Mouse (Mus musculus): ENCODE measurements around the gene Ppp1r3g. TPM values are rescaled to one million over a fixed set of nuclear protein-coding genes. Genes with fewer than 3 reads are reported as not detected.
A peak's percentile ranks its signal among the peaks of the same experiment; 100 is the strongest.

Gene Ppp1r3g
- 0.88 and 0.94 TPM in 2 replicates for polyA plus RNA-seq (2015; fragmentation: Nextera tagmentation; extraction: Ambion mirVana)

DNA sequence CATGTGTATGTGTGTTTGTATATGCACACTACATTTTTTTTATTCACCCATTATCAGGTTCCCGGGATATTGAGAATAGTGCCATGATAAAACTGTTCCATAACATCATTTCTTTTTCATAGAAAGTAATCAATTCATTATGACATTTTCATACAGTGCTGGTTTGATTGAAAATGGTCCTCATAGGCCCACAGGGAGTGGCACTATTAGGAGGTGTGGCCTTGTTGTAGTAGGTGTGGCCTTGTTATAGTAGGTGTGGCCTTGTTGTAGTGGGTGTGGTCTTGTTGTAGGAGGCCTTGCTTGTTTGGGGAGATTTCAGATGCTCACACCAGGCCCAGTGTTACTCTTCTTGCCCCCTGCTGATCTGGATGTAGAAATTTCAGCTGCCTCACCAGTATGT, at the start of gene Ppp1r3g:
Gene Ppp1r3g, plus strand, starts transcription at position 301 of the 400 bp plus-strand sequence.
- Histone ChIP-seq H3K9ac (ENCODE audit: low read length) (no peak within 1 kb of the TSS), H3K4me1 (replicated peaks; ENCODE audit: control insufficient read depth, insufficient read depth, low read length) (no peaks in the 10 kb centered on the region), H3K27ac (ENCODE audit: low read length) (no peak within 1 kb of the TSS), H3K4me3 (ENCODE audit: low read length) (no peak within 1 kb of the TSS), H3K36me3 (ENCODE audit: control insufficient read depth, insufficient read depth, low read length) (no peaks in the 10 kb centered on the region), H3K9me3 (ENCODE audit: control insufficient read depth, low read length) (peaks cover 4% of the 10 kb centered on the region; the same call in 1 of the 2 replicates), H3K4me2 (ENCODE audit: low read depth, low read length) (no peak within 1 kb of the TSS), H3K27me3 (ENCODE audit: control insufficient read depth, insufficient read depth, low read depth, low read length) (no peaks in the 10 kb centered on the region)
- WGBS: 73% methylated on average over 1 of the region's 1 CpGs
- no peak for ATAC-seq (ENCODE audit: low read depth)

DNA sequence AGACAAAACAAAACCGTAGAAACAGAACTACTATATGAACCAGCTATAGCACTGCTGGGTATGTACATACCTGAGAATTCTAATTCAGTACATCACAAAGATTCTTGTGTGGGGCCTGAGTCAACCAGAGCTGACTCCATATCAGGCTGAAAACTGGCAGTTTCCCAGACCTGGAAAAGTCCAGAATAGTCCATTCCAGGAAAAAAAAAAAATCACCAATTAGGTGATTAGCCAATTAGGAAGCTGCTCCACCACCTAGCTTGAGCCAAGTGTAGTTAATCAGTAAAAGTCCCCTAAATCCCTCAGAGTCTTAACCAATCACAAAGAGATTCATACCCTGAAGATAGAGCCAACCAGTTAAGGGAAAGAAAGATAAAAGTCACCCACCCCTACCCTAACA, 47.2 kb upstream of the Ppp1r3g start:
- WGBS: 79% methylated on average over 1 of the region's 1 CpGs
- no peak overlapping the region for H3K4me2 ChIP-seq (ENCODE audit: low read depth, low read length)
- H3K27me3 ChIP-seq (ENCODE audit: control insufficient read depth, insufficient read depth, low read depth, low read length): no peaks in the 10 kb centered on the region
- H3K9me3 ChIP-seq (ENCODE audit: control insufficient read depth, low read length): no peaks in the 10 kb centered on the region
- ATAC-seq (ENCODE audit: low read depth): no peak
- no peaks in the 10 kb centered on the region for H3K4me1 ChIP-seq (replicated peaks; ENCODE audit: control insufficient read depth, insufficient read depth, low read length)
- no peak overlapping the region for H3K9ac ChIP-seq (ENCODE audit: low read length)
- H3K4me3 ChIP-seq (ENCODE audit: low read length): no peak overlapping the region
- H3K36me3 ChIP-seq (ENCODE audit: control insufficient read depth, insufficient read depth, low read length): no peaks in the 10 kb centered on the region
- H3K27ac ChIP-seq (ENCODE audit: low read length): no peak overlapping the region

DNA sequence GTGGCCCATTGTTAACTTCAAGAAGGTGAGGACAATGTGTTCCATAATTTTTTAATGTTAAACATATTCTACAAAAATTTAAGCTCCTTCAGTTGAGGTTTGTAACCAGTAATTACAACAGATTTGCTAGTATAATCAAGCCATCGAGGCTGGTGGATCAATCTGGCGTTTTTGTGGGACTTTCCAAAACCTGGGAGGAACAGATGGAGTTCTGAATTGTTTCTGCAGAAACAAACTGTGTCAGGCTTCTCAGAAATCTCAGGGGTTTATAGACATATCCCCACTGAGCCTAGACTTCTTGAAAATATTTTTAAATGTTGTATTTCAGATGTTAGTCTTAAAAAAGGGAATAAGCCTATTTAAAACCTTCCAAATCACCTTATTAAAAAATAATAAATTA, 20.6 kb upstream of the Ppp1r3g start:
- H3K4me2 ChIP-seq (ENCODE audit: low read depth, low read length): no peak overlapping the region
- H3K9ac ChIP-seq (ENCODE audit: low read length): no peak overlapping the region
- H3K27ac ChIP-seq (ENCODE audit: low read length): no peak overlapping the region
- H3K4me1 ChIP-seq (replicated peaks; ENCODE audit: control insufficient read depth, insufficient read depth, low read length): no peaks in the 10 kb centered on the region
- H3K36me3 ChIP-seq (ENCODE audit: control insufficient read depth, insufficient read depth, low read length): no peaks in the 10 kb centered on the region
- no peak overlapping the region for H3K4me3 ChIP-seq (ENCODE audit: low read length)
- ATAC-seq (ENCODE audit: low read depth): no peak
- WGBS: 78% methylated on average over 2 of the region's 2 CpGs
- no peaks in the 10 kb centered on the region for H3K27me3 ChIP-seq (ENCODE audit: control insufficient read depth, insufficient read depth, low read depth, low read length)
- H3K9me3 ChIP-seq (ENCODE audit: control insufficient read depth, low read length): peaks cover 5% of the 10 kb centered on the region; the same call in 1 of the 2 replicates

DNA sequence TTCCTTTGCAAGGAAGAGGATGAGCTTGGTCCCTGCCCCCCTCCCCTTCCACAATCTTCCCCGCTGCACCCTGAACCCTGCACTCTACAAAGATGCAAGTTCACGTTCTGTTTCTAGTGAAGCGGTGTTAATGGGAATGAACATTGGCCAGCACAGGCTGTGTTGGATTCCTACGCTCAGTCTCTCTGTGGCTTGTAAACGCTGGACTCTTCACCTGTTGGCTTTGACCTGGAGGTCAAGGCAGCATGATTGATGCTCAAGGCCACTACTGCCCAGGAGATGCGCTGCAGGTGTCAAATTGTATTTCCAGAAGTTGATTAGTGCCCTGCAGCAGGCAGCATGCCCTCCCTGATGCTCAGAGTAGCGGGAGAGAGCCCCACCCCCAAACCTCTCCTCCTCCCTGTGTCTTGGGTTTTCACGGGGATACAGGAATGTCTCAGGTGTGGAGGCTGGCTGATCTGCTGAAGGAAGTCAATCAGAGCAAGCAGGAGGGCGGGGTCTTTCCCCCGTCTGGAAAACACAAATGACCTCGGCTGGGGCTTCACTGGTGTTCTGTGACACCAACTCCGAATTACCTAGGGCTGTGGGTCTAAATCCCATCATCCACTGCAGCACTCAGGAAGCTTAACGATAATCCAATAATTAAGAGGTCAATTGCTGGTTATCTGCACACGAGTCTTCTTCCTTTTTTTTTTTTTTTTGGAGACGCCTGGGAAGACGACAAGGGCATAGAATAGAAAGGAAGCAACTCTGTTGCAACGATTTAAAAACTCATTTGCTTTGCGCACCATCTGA, 18.6 kb upstream of the Ppp1r3g start:
- WGBS: 50% methylated on average over 18 of the region's 18 CpGs
- H3K4me1 ChIP-seq (replicated peaks; ENCODE audit: control insufficient read depth, insufficient read depth, low read length): no peaks in the 10 kb centered on the region
- peaks cover under 1% of the 10 kb centered on the region; the same call in 1 of the 2 replicates for H3K9me3 ChIP-seq (ENCODE audit: control insufficient read depth, low read length)
- H3K27me3 ChIP-seq (ENCODE audit: control insufficient read depth, insufficient read depth, low read depth, low read length): no peaks in the 10 kb centered on the region
- H3K4me3 ChIP-seq (ENCODE audit: low read length): no peak overlapping the region
- H3K9ac ChIP-seq (ENCODE audit: low read length): no peak overlapping the region
- ATAC-seq (ENCODE audit: low read depth): no peak
- no peaks in the 10 kb centered on the region for H3K36me3 ChIP-seq (ENCODE audit: control insufficient read depth, insufficient read depth, low read length)
- no peak overlapping the region for H3K4me2 ChIP-seq (ENCODE audit: low read depth, low read length)
- H3K27ac ChIP-seq (ENCODE audit: low read length): no peak overlapping the region

DNA sequence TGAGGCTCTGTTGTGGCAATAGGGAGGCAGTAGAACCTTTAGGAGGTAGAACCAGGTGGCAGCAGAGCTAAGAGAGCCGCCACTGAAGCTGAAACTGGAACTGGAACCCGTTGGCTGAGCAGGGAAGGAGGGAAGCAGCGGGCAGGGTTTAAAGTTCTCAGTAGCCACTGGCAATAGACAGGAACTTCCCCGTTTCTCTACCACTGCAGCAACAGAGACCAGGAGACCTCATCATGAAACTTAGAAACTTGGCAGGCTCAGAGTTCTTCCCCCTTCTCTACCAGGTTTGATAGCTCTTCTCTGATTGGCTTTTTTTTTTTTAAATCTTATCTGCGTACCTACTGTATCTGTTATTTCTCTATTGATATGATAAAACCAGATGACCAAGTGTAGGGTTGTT, 17.7 kb upstream of the Ppp1r3g start:
- H3K36me3 ChIP-seq (ENCODE audit: control insufficient read depth, insufficient read depth, low read length): no peaks in the 10 kb centered on the region
- no peaks in the 10 kb centered on the region for H3K9me3 ChIP-seq (ENCODE audit: control insufficient read depth, low read length)
- no peak overlapping the region for H3K27ac ChIP-seq (ENCODE audit: low read length)
- H3K4me1 ChIP-seq (replicated peaks; ENCODE audit: control insufficient read depth, insufficient read depth, low read length): no peaks in the 10 kb centered on the region
- H3K4me3 ChIP-seq (ENCODE audit: low read length): no peak overlapping the region
- no peaks in the 10 kb centered on the region for H3K27me3 ChIP-seq (ENCODE audit: control insufficient read depth, insufficient read depth, low read depth, low read length)
- ATAC-seq (ENCODE audit: low read depth): no peak
- no peak overlapping the region for H3K9ac ChIP-seq (ENCODE audit: low read length)
- 80% methylated on average over 5 of the region's 5 CpGs for WGBS
- no peak overlapping the region for H3K4me2 ChIP-seq (ENCODE audit: low read depth, low read length)

DNA sequence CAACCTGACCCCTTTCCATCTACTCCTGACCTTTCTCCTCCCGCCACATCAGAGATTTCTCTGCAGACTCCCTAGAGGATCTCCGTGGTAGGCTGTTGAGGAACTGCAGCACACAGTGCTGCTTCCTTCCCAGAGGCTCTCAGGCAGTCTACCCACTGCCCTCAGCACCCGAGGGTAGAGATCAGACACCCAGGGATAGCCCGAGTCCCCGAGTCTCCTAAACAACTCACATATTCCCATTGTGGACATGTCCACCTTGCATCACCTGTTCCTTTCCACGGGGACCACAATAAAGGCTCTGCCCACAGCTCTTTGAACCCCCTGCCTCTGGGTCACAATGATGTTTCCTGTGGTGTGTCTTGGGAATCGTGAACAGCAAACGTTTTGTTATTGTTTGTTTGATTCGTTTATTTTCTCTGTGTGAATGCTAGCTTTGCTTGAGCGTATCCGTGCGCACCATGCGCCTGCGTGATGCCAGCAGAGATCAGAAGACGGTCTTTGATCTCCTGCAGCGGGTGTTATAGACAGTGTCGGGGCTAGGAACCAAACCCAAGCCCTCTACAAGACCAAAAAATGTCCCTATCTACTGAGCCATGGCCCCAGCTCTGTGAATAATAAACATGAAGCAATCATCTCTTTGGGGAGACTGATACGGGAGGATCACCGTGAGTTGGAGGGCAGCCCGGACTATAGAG, 11.8 kb upstream of the Ppp1r3g start:
- Histone ChIP-seq H3K36me3 (ENCODE audit: control insufficient read depth, insufficient read depth, low read length) (no peaks in the 10 kb centered on the region), H3K4me1 (replicated peaks; ENCODE audit: control insufficient read depth, insufficient read depth, low read length) (0 out of 2 replicates have a peak, but pooled peaks cover 4% of the 10 kb centered on the region), H3K9me3 (ENCODE audit: control insufficient read depth, low read length) (no peaks in the 10 kb centered on the region), H3K27ac (ENCODE audit: low read length) (no peak overlapping the region), H3K4me3 (ENCODE audit: low read length) (no peak overlapping the region), H3K9ac (ENCODE audit: low read length) (no peak overlapping the region), H3K27me3 (ENCODE audit: control insufficient read depth, insufficient read depth, low read depth, low read length) (no peaks in the 10 kb centered on the region), H3K4me2 (ENCODE audit: low read depth, low read length) (no peak overlapping the region)
- WGBS: 63% methylated on average over 20 of the region's 20 CpGs
- ATAC-seq (ENCODE audit: low read depth): no peak

DNA sequence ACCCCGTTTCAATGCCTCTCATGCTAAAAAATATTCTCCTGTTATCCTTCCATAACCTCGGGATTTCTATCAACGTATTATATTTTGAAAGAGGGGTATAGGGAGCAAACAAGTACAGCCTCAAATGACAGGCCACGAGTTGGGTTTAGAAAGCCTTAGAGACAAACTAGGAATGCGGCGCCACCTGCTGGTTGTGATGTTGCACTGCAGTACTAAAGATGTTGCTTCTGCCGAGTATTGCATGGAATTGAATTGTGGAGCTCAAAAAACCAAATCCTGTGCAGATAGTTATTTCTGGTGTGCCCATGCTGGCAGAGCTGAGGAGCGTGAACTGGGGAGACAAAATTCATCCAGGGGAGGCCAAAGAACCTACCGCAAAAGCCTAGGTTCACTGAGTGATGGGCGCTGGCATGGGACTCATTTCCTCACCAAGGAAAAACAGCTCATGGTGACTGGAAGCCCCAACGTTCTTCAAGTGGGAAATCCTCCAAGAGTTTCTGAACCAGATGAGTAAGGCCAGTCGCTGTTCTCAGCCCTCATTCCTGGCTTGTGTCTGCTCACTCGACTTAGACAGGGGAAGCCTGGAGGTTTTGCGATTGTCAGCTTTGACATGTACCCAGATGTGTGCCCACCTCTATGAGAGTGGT, 11.2 kb upstream of the Ppp1r3g start:
- ATAC-seq (ENCODE audit: low read depth): no peak
- Histone ChIP-seq H3K9ac (ENCODE audit: low read length) (no peak overlapping the region), H3K27ac (ENCODE audit: low read length) (no peak overlapping the region), H3K27me3 (ENCODE audit: control insufficient read depth, insufficient read depth, low read depth, low read length) (no peaks in the 10 kb centered on the region), H3K36me3 (ENCODE audit: control insufficient read depth, insufficient read depth, low read length) (no peaks in the 10 kb centered on the region), H3K9me3 (ENCODE audit: control insufficient read depth, low read length) (no peaks in the 10 kb centered on the region), H3K4me1 (replicated peaks; ENCODE audit: control insufficient read depth, insufficient read depth, low read length) (0 out of 2 replicates have a peak, but pooled peaks cover 4% of the 10 kb centered on the region), H3K4me3 (ENCODE audit: low read length) (no peak overlapping the region), H3K4me2 (ENCODE audit: low read depth, low read length) (no peak overlapping the region)
- 18% methylated on average over 14 of the region's 14 CpGs for WGBS

DNA sequence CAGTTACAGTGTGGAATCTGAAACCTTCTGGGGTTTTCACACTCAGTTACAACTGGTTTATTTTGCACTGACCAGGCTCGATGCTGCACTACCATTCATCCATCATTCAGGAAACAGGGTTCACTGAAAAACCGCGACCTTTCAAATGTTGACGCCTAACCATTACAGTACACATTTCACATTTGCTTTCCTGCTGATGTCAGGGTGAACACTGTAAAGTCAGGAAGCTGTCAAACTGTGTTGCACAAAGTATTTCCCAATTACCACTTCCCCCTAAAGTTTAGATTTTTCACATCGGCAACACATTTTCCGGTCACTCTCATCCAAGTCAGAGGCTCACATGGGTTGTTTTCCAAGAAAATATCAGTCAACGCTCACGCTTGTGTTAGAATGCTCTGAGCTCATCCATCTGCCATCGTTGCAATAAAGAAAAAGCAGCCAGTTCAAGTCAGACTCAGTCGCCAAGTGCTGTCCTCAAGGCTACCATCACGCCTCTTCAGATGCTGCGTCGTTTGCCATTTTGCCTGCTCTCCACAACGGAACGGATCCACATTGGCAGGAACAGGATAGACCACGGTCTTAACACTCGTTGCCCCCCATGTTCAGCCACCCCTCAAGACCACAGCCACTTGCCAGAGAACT, 8.7 kb upstream of the Ppp1r3g start:
- H3K9ac ChIP-seq (ENCODE audit: low read length): no peak overlapping the region
- WGBS: 43% methylated on average over 17 of the region's 17 CpGs
- no peak overlapping the region for H3K4me3 ChIP-seq (ENCODE audit: low read length)
- 0 out of 2 replicates have a peak, but pooled peaks cover 4% of the 10 kb centered on the region for H3K4me1 ChIP-seq (replicated peaks; ENCODE audit: control insufficient read depth, insufficient read depth, low read length)
- H3K27ac ChIP-seq (ENCODE audit: low read length): no peak overlapping the region
- ATAC-seq (ENCODE audit: low read depth): peak; percentile 62
- H3K27me3 ChIP-seq (ENCODE audit: control insufficient read depth, insufficient read depth, low read depth, low read length): no peaks in the 10 kb centered on the region
- peak overlapping the region; percentile 17; the same call in 1 of the 2 replicates for H3K4me2 ChIP-seq (ENCODE audit: low read depth, low read length)
- H3K36me3 ChIP-seq (ENCODE audit: control insufficient read depth, insufficient read depth, low read length): no peaks in the 10 kb centered on the region
- no peaks in the 10 kb centered on the region for H3K9me3 ChIP-seq (ENCODE audit: control insufficient read depth, low read length)
